Mouse (Mus musculus) thymus, adult 18-20 months (tissue): Measurements from ENCODE around the gene Nr2f2.

Source experiments
- DNase-seq, 2 experiments: peaks; one replicate each; pipeline ENCODE4 v3.0.0; 2022; ENCODE audit warnings: mixed read lengths in 2 of 2

Gene Nr2f2

DNA sequence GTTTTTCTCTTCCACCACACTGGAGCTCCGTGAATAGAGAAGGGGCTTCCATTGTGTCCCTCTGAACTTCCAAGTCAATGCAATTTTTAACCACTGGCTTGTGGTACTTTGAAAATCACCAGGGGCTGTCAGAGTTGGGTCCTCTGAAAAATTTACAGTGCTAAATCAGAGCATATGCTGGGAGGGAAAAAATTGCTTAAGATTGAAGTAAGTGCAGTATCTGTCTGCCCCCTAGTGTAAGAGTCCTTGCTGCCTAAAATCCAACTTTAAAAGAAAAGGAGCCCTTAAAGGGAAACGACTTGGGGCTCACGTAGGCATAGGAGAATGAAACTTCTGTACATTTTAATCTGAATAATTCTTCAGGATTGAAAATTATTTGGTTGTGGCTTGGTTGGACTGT, 1.7 kb downstream of the Nr2f2 start:
- DNase-seq: no peak

DNA sequence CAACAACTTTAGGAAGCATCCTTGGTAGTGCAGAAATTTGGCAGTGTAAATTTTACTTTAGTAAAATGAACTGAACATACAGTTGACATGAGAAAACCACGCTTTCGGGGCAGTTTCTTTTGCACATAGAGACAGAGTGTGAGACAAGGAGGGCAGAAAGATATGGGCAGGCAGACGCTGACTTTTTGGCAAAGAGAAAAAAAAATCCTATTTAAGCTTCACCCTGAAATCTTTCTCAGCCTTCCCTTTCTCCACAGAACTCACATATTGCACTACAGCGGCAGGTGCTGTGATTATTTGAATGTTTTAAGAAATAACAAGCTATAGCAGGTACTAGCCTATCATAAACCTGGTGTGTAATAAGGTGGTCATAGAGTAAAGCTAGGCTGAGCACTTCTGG, 3.2 kb downstream of the Nr2f2 start:
- no peak for DNase-seq

DNA sequence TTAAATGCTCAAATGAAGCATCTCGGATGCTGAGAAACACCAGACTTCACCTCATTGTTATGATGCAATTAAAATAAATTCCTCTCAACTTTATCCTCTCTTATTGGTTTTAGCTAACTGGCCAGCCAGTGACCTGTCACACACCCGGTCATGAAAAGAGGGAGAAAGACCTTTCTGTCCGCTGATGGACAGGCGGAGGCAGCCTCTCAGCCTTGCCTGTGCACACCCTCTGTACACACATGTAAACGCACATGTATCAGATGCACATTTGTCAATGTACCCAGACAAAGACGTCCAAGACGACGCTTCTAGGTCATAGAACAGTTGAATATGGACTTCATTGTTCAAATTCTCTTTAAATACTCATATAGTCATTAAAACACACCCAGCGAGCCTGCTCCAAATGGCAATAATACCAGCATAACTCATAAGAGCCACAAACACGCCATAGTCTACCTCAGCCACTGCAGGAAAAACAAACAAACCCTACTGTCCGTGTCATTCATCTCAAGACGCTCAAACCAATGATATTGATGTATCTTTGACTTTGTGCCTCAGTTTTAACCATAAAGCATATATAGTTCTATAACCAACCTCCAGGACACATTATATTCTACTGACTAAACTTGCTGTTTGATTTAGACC, 3.9 kb downstream of the Nr2f2 start:
- DNase-seq: no peak

DNA sequence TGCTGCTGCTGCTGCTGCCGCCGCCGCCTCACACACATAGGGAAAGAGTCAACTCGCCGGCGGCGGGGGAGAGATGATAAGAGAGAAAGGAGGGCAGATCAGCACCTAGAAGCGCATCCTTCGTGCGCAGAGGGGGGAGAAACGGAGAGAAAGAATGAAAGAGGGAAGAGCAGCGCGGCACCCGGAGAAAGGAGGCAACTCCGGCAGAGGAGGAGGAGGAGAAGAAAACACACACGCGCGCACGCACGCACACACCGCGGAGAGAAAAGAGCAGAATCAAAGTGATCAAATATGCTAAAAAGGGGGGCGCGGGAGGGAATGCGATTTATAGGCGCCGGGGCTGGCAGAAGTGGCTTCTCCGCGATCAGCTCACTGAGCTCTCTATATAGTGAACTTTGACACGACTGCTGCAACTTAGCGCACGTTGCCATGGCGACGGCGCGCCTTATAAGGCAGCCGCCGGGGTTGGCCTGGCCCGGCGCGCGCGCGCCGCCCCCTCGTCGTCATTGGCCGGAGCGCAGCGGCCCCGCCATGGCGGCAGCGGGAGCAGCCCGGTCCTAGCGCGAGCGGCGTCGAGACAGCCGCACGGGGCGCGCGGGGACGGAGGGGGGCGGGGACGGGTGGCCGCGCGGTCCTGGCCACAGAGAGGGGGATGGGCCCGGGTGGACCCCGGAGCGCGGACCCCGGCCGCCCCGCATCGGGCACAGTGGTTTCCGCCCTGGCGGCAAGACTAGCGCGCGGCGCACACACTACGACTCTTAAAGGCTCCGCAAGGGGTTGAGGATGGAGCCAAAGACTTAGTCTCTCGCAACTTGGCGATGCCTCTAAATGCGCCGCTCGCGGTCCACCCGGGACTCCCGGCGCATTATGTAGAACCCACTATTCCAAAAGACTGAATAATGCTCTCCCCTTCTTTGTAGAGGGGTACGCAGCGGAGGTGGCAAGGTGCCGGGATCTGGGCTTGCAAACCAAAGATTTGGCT, 4.9 kb downstream of the Nr2f2 start:
- no peak for DNase-seq

DNA sequence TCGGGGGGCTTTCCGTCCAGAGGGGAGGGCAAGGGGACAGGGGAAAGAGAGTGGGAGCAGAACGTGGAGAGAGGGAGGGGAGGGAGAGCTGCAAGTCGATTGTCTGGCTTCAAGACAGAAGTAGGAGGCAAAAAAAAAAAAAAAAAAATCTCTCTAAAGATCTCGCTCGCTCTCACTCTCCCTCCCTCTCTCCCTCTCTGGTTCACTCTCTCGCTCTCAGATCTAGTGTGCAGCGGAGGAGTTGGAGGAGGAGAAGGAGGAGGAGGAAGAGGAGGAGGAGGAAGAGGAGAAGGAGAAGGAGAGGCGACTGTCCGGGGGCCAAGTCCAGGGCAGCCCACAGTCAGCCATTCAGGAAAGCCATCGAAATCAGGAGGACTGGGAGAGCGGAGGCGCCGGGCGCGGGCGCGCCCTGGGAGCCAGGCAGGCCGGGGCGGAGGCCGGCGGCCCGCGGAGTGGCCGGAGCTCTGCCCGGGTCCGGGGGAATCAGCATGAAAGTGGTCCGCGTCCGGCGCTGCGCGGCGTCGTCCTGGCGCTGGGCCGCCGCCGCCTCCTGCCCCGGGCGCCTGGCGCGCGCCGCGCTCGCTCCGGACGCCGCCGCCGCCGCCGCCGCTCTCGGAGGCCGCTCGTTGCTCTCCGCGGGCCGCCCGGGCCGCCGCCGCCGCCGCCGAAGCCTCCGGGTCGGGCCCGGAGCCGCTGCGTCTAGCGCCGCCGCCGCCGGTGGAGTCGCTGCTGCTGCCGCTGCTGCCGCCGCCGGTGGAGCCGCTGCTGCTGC, 5.7 kb downstream of the Nr2f2 start:
- no peak for DNase-seq

DNA sequence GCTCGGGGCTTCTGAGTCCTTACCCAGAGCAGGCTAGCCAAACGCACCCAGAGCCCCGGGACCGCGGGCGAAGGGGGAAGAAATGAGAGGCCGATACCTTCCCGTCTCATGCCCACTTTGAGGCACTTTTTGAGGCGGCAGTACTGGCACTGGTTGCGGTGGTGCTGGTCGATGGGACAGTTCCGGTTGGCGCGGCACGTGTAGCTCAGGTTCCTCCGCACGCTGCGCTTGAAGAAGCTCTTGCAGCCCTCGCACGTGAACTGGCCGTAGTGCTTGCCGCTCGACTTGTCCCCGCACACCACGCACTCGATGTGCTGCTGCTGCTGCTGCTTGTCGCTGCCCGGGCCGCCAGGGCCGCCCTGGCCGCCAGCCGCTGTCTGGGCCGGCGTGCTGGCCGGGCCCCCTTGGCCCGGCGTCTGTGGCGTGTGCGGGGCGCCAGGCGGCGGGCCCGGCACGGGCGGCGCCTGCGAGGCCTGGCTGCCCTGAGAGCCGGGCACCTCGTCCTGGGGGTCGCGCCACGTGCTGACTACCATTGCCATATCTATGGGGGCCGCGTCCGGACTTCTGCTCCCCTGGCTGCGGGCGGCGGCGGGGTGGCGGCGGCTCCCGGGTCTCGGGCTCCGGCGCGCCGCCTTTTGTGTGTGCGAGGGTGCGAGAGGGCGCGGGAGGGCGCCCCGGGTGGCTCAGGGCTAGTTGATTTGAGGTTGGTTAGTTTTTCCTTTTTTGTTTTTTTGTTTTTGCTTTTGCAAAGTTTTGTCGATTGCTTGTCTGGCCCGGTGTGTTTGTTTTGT, 6.5 kb downstream of the Nr2f2 start:
- DNase-seq: no peak

DNA sequence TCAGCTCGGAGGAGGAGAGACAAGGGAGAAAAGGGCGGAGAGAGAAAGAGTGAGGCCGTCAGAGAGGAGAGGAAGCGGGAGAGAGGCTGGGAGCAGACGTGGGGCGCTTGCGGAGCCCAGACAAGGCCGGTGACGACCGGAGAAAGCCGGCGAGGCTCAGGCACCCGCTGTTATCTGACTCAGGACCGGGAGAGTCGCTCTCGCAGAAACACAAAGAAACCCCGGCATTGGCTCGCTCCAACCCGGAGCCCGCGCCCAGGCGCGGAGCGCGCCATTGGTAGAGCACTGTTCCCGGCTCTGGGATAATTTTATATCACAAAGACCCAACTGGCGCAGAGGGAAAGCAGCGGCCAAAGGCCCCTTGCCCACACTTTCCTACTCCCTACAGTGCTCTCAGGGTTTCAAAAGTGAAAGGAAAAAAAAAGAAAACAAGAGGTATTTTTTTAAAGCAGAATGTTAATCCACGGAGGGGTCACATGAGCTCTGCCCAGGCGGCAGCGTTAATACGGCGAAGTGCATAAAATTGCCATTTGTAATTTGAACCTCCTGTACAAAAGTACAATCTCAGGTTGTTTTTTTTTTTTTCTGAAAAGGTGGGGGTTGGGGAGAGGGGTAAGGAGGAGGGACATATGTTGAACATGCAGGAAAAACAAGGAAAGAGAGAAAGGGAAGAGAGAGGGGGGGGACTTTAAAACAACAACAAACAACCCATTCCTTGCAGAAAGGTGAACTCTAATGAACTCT, 7.5 kb downstream of the Nr2f2 start:
- no peak for DNase-seq

DNA sequence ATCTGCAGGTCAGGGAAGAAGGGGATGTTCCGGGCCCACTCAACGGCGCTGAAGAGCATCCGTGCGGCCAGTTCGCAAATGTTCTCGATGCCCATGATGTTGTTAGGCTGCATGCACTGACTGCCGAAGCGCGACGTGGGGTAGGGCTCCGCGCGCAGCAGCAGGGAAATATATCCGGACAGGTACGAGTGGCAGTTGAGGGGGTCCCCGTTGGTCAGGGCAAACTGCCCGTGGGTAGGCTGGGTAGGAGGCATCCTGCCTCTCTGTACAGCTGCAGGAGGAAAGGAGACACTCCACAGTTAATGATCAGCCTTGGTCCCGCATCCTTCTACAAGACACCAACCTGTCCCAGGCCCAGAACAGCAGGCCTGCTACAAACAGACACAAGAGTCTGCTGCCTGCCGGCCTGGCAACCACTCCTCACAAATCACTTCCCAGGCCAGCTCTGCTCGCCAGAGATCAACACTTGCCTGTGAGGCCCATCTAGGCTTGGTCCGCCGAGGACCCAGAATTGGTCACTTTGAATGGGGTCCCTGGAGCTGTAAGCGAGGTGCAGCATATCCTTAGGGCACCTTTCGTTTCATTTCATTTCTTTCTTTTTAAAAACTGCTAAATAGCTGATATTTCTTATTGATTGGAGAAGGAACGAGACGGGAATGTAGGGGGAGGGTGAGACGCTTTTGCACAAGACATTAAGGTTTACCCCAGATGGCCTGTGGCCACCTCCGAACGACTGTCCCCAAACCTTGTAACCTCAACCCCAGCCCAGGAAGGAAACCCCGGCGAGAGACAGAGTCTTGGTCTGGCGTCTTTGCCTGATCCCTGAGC, 8.3 kb downstream of the Nr2f2 start:
- DNase-seq: no peak

DNA sequence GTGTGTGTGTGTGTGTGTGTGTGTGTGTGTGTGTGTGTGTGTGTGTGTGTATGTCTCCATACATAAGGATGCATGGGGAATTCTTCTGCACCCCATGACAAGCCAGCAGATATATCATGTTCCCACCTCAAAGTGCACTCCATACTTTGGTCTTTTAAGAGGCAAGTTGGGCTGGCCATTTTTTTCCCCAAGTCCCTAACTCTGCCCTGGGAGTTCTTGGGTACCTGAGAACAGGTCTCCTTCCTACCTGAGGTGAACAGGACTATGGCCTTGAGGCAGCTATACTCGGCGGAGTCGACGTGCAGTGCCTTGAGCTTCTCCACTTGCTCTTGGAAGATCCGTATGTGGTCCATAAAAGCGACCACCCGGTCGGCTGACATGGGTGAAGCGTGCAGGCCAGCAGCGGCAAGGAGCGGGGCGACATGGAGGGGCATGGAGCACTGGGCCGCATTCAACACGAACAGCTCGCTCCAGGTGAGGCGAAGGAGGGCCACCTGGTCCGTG, 9.0 kb downstream of the Nr2f2 start:
- DNase-seq: no peak

DNA sequence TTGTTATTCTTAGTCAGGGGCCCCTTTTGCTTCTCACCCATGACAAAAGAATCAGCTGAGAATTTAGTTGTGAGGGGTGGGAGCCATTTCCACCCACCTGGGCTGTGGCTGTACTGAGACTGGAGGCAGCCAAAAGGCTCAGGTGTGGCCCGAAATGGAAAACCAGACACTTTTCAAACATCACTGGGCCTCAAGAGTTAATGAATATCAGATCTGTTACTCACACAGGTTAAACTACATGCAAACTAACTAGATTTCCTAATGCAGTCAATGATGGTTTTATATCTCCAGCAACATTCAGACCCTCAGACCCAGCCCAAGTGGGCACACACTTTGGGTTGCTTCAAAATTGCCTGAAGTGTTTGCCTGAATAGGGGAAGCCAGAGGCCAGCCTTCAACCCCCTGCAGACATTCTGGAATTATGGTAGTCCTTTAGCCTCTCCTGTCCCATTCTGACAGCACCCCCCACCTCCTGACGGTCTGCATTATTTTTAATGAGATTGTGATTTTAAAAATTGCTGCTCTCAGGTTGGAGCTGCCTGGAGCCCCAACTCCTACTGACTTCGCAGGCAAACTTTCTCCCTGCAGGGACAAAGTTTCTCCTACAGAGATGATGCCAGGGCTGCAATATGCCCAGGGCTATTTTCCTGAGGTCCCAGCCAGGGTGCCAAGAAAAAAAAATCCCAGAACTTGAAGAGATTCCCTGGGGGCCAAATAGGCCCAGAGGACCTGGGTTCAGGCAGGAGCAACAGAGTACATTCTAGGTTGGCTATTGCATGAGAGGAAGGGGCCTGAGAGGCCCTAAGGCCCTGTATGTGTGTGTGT, 9.6 kb downstream of the Nr2f2 start:
- DNase-seq: no peak

DNA sequence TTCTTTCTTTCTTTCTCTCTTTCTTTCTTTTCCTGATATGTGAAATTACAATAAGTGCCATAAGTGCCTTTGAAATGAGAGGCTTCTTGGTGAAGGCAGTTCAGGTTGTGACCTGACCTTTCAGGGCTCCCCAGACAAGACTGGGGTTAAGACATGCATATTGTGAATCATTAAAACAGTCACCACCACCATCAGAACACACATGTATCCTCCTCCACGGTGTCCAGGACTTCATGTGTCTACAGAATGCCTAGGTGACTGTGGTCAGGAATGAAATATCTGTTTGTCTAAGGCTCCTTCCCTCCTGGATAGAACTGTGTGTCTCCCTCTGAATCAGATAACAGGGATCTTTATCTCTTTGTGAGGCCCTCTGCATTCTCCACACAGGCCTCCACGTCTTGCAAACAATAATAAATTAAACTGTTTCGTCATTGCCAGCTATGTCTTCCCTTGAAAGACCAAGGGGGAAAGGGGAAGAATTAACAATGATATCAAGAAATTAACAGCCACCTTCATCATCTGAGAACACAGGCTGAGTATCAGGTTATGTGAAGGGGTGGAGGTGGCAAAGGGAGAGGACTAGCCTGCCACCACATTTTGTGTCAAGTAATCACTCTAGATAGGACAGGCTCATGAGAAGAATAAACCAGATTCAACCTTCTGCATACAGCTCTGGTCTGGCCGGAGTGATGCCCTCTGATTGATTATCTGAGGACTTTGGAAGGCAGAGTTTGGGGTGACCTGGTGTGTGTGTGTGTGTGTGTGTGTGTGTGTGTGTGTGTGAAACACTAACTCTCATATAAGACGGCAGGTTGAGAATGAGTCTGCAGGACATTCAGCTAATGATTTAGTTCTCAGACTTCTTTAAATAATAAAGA, 10.6 kb downstream of the Nr2f2 start:
- no peak for DNase-seq

DNA sequence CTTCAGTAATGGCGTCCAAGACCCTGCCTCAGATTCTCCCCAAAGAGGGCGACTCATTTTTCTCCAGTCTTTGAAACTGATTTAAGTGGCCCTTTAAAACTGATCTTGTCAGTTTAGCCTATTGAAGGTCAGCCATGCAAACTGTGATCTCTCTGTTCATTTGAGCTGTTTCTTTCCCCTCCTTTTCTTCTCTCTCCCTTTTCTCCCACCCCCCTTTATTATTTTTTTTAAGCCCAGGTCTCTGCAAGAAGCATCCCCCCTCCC, 11.2 kb downstream of the Nr2f2 start:
- DNase-seq: no peak

DNA sequence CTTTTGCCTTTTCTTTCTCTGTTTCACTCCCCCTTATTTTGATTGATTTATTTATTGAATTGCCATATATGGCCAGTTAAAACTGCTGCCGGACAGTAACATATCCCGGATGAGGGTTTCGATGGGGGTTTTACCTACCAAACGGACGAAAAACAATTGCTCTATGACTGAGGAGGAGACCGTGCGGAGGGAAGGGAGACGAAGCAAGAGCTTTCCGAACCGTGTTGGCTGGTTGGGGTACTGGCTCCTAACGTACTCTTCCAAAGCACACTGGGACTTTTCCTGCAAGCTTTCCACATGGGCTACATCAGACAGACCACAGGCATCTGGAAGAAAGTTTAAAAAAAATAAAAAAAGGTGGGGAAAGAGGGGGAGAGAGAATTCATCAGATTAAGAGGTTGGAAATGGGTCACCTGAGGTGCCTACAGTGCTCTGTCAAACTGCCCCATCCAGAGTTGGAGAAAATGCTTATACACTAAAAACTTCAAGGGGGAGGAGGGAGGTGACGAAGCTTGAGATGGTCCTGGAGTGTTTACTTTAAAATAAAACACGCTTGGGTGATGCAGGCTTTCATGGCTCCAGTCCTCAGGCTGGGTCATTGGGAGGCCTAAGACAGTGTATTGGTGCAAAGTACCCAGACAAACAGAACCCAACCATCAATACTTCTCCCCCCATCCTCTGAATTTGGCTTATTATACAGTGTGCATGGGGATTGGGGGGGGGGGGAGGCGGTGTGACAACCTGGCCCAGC, 11.8 kb downstream of the Nr2f2 start:
- no peak for DNase-seq

DNA sequence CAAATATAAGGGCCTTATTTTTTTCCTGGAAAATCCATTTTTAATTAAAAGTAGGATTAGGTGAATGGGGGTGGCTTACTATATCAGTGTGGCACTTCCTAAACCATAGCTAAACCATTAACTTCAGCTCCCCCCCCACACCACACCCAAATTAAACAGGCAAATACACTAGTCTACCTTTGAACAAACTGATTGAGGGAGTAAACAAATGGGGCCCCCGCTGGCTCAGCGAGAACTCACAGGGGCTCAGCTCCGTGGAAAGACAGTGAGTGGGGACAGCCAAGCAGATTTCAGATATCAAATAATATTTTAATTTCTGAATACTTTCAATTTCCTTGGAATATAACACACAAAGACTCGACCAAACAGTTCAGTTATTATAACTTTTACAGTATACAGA, 13.4 kb downstream of the Nr2f2 start:
- no peak for DNase-seq

DNA sequence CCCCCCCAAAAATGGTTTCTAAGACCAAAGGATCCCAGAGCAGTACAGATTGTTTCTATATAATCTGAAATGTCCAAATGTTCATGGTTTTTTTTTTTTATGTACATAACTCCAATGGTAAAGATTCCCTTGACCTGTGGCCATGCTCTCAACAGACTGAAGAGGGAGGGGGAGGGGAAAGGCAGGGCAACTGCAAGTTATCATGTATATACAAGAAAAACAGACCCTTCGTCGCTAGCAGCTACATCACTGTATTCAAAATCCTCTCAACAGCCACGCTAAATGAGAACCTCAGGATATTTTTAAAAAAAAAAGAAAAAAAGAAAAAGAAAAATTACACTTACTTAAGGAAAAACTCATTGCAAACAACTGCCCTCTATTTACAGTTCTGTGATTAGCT, 13.9 kb downstream of the Nr2f2 start:
- DNase-seq: no peak

DNA sequence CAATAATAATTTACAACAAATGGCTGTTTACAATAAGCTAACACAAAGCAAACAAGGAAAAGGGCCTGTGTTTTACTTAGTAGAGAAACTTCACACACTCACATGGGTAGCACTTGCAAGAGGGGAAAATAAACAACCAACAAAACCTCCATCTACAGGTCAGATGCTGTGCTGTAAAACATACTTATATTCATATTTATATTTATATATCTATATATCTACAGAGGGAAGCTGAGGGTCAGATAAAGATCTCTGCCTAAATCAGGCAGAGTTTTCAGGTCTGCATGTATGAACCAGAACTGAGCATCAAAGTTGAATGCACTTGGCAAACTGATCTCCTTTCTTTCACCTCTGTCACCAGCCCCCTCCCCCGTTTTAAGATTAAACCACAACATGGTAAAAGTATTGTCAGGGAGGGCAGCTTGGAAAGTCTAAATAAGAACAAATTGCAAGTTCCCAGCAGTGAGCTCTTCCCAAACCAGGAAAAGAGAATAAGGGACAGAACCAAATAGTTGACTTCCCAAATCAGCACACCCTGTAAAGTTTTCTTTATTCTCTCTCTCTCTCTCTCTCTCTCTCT, 14.5 kb downstream of the Nr2f2 start:
- DNase-seq: no peak

DNA sequence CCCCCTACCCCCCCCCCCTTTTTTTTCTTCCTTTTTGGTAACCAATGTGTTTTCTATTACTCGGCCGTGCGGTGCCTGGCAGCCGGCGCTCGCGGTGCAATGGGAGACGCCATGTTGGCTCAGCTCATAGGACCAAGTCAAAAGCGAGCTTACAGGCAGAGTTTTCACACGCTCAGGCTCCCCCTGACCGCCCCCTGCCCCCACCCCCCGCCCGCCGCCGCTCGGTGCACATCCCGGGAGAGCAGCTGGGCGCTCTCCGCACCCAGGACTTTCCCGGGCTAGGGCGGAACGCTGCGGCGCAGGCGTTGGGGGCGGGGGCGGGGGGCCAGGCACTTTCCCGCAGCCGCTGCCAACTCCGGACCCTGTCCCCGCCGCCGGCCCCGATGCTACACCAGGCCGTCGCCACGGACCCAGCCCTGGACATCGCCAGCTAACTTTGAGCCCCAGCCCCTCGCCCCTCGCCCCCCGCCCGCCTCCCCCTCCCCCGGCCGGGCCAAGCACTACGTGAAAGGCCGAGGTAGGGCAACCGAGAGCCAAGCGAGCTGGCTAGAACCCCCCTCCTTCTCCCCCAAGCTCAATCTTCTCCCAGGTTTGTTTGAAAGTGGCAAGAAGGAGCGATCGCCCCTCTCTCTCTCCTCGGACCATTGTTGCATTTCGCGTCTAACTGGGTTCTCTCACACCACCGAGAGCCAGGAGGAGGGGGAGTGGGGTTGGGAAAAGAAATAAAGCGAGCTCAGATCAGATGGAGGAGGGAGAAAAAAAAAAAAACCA, 15.6 kb downstream of the Nr2f2 start:
- no peak for DNase-seq
